Mouse (Mus musculus) erythroblast, adult 5-6 weeks (primary cell): Measurements from ENCODE around the gene Ctnna3. TPM values are rescaled to one million over a fixed set of nuclear protein-coding genes. Genes with fewer than 3 reads are reported as not detected.

Experiments used
- ATAC-seq: replicated peaks from 2 replicates; pipeline ENCODE4 v1.8.0; 2016; ENCODE audit warnings: moderate number of reproducible peaks, mild to moderate bottlenecking, moderate TSS enrichment, inconsistent platforms; ENCODE audit not compliant: poor library complexity, low FRiP score, severe bottlenecking
- total RNA-seq, 2 experiments: library from RNA; stranded (forward) in 1 of 2; stranded (reverse) in 1 of 2; fragments of 150-400 nt in 1 of 2; fragments of 200-764, 138-1000 nt in 1 of 2; gene quantifications; 2 replicates each; pipeline versions ENCODE4 v1.2.3 to v1.2.4; 2015 to 2017; ENCODE audit warnings: low replicate concordance in 2 of 2

Ctnna3 gene
- total RNA-seq, 2 experiments from 2014 or later, result not detected

- ATAC-seq, result no peak
Measured at GRCm38 (mm10) chr10:63880462-63880903, 450.6 kb downstream of the Ctnna3 start.

- ATAC-seq, result no peak
Measured at GRCm38 (mm10) chr10:63886449-63887088, 456.7 kb downstream of the Ctnna3 start.

- no peak for ATAC-seq
Measured at GRCm38 (mm10) chr10:63894612-63895011, 464.7 kb downstream of the Ctnna3 start.

GRCm38 (mm10) chr10:63899891-63900290, 470.0 kb downstream of the Ctnna3 start:
- no peak for ATAC-seq

- ATAC-seq, result no peak
Measured at GRCm38 (mm10) chr10:63908878-63909277, 479.0 kb downstream of the Ctnna3 start.

- no peak for ATAC-seq
Measured at GRCm38 (mm10) chr10:63927334-63927733, 497.4 kb downstream of the Ctnna3 start, which contains the start of gene Gm10118. Gm10118 (minus strand) TSS chr10:63927434.

- no peak for ATAC-seq
Measured at GRCm38 (mm10) chr10:63933946-63934345, 504.0 kb downstream of the Ctnna3 start.

- ATAC-seq, result no peak
Measured at GRCm38 (mm10) chr10:63945534-63945933, 515.6 kb downstream of the Ctnna3 start.

- no peak for ATAC-seq
Measured at GRCm38 (mm10) chr10:63947266-63947665, 517.4 kb downstream of the Ctnna3 start.

GRCm38 (mm10) chr10:63950867-63951266, 521.0 kb downstream of the Ctnna3 start:
- ATAC-seq, result no peak

- no peak for ATAC-seq
Measured at GRCm38 (mm10) chr10:63951481-63951880, 521.6 kb downstream of the Ctnna3 start.

GRCm38 (mm10) chr10:63954308-63954930, 524.5 kb downstream of the Ctnna3 start:
- no peak for ATAC-seq

- ATAC-seq, result no peak
Measured at GRCm38 (mm10) chr10:63972300-63972699, 542.4 kb downstream of the Ctnna3 start.

GRCm38 (mm10) chr10:63978101-63978500, 548.2 kb downstream of the Ctnna3 start:
- no peak for ATAC-seq

- no peak for ATAC-seq
Measured at GRCm38 (mm10) chr10:63978535-63978934, 548.6 kb downstream of the Ctnna3 start.

- ATAC-seq, result no peak
Measured at GRCm38 (mm10) chr10:63978969-63979368, 549.1 kb downstream of the Ctnna3 start.

- no peak for ATAC-seq
Measured at GRCm38 (mm10) chr10:63979410-63979809, 549.5 kb downstream of the Ctnna3 start.

- ATAC-seq, result no peak
Measured at GRCm38 (mm10) chr10:63985576-63985975, 555.7 kb downstream of the Ctnna3 start.

GRCm38 (mm10) chr10:63994251-63994650, 564.4 kb downstream of the Ctnna3 start:
- no peak for ATAC-seq

- ATAC-seq, result no peak
Measured at GRCm38 (mm10) chr10:64001531-64001930, 571.6 kb downstream of the Ctnna3 start.

- no peak for ATAC-seq
Measured at GRCm38 (mm10) chr10:64001996-64002395, 572.1 kb downstream of the Ctnna3 start.
